Mouse (Mus musculus) heart, embryonic 13.5 days (tissue): ENCODE measurements around the gene Spry2. TPM values are rescaled to one million over a fixed set of nuclear protein-coding genes. Genes with fewer than 3 reads are reported as not detected.
A peak's percentile ranks its signal among the peaks of the same experiment; 100 is the strongest.

Source experiments
- ATAC-seq: fragments of 200-750 bp; cut with Nextera tagmentation; 2 replicates; pipeline ENCODE4 v1.8.0; 2017; ENCODE audit warnings: moderate TSS enrichment; ENCODE audit not compliant: insufficient number of reproducible peaks, low FRiP score, low TSS enrichment; ENCODE audit errors: extremely low read depth
- H3K27ac ChIP-seq: fragments of 300-500 bp; sonication (generic); replicated peaks from 2 replicates; pipeline ENCODE4 v1.5.1; 2015; ENCODE audit warnings: moderate library complexity, mild to moderate bottlenecking, inconsistent platforms
- H3K27me3 ChIP-seq: fragments of 300-500 bp; sonication (generic); replicated peaks from 2 replicates; pipeline ENCODE4 v1.6.1; 2015; ENCODE audit warnings: mild to moderate bottlenecking, inconsistent platforms
- H3K36me3 ChIP-seq: fragments of 300-500 bp; sonication (generic); 2 replicates; pipeline ENCODE4 v1.6.1; 2015; ENCODE audit warnings: mild to moderate bottlenecking, inconsistent platforms
- H3K4me1 ChIP-seq: fragments of 300-500 bp; sonication (generic); 2 replicates; pipeline ENCODE4 v1.6.1; 2015; ENCODE audit warnings: inconsistent platforms
- H3K4me2 ChIP-seq: fragments of 300-500 bp; sonication (generic); 2 replicates; pipeline ENCODE4 v1.6.1; 2015; ENCODE audit warnings: inconsistent platforms, mild to moderate bottlenecking, moderate library complexity
- H3K4me3 ChIP-seq: fragments of 300-500 bp; sonication (generic); 2 replicates; pipeline ENCODE4 v1.5.1; 2015; ENCODE audit warnings: moderate library complexity, mild to moderate bottlenecking, inconsistent platforms
- H3K9ac ChIP-seq: fragments of 300-500 bp; sonication (generic); 2 replicates; pipeline ENCODE4 v1.6.1; 2015; ENCODE audit warnings: inconsistent platforms, mild to moderate bottlenecking, moderate library complexity
- H3K9me3 ChIP-seq: fragments of 300-500 bp; sonication (generic); 2 replicates; pipeline ENCODE4 v1.6.1; 2016; ENCODE audit warnings: inconsistent platforms
- WGBS: fragments of 180-500 bp; shearing (Covaris S2); methylation state at CpG from one replicate; pipeline ENCODE4 v1.1.7; 2015; ENCODE audit warnings: mixed read lengths; 5-methylcytosine and 5-hydroxymethylcytosine counted together
- polyA plus RNA-seq: library from polyadenylated mRNA; unstranded; fragments of >200 nt; fragmentation: Nextera tagmentation; extraction: Ambion mirVana; gene quantifications from 2 replicates; pipeline ENCODE4 v1.2.1, GENCODE M21; 2015

Gene Spry2
- polyA plus RNA-seq, 1 experiment from 2014 or later: 51.3 TPM

- Histone ChIP-seq H3K4me2 (peak overlapping the region; percentile 7; the same call in 1 of the 2 replicates), H3K4me3 (no peak overlapping the region), H3K4me1 (peaks cover 32% of the 10 kb centered on the region), H3K36me3 (peaks cover 39% of the 10 kb centered on the region), H3K9me3 (no peaks in the 10 kb centered on the region), H3K27ac (peak overlapping the region; percentile 56), H3K27me3 (no peaks in the 10 kb centered on the region), H3K9ac (peak overlapping the region; percentile 12; the same call in 1 of the 2 replicates)
- 27% methylated on average over 5 of the region's 5 CpGs for WGBS
- ATAC-seq: no peak
These were observed 5.9 kb downstream of the Spry2 start for GRCm38 (mm10) chr14:105890516-105891231.

DNA sequence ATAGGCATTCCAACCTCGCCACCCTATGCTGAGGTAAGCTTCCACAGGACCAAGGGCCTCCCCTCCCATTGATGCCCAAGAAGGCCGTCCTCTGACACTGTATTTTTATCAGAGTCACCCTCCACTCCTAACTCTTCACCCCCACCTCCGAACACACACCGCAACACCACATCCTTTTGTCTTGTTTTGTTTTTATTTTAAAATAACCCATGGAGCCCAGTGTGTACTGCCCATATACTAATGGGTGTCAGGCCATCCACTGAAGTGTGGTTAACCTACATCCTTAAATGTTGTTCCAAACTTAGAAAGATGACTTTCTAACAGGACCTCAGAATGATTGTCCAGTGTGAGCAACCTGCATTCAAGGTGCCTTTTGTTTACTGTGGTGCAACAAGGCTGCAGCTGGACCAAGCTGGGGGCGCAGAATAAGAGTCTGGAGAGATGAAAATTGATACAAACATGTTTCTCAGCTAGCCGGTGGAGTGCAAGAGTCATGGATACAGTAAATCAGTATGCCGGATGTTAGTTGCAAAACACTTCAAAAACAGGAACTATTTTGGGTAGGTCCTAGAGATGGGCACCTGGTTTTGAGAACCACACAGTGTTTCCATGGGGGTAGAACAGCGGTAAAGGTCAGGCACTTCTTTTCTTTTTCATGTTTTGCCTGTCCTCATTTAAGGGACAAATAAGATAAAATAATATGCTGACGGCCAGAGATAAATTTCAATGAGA is 9.8 kb downstream of the Spry2 start:
- Histone ChIP-seq H3K27ac (no peak overlapping the region), H3K4me2 (no peak overlapping the region), H3K4me1 (peaks cover 21% of the 10 kb centered on the region), H3K9me3 (no peaks in the 10 kb centered on the region), H3K9ac (no peak overlapping the region), H3K36me3 (peaks cover 24% of the 10 kb centered on the region), H3K27me3 (no peaks in the 10 kb centered on the region), H3K4me3 (no peak overlapping the region)
- WGBS: 81% methylated on average over 9 of the region's 9 CpGs
- no peak for ATAC-seq

GRCm38 (mm10) chr14:105885249-105885648 is 11.4 kb downstream of the Spry2 start:
- Histone ChIP-seq H3K4me2 (no peak overlapping the region), H3K36me3 (peaks cover 9% of the 10 kb centered on the region; the same call in 1 of the 2 replicates), H3K4me3 (no peak overlapping the region), H3K9ac (no peak overlapping the region), H3K27ac (no peak overlapping the region), H3K9me3 (no peaks in the 10 kb centered on the region), H3K4me1 (peaks cover 5% of the 10 kb centered on the region), H3K27me3 (no peaks in the 10 kb centered on the region)
- WGBS: 59% methylated on average over 6 of the region's 6 CpGs
- no peak for ATAC-seq

GRCm38 (mm10) chr14:105883215-105883614 is 13.4 kb downstream of the Spry2 start:
- H3K4me3 ChIP-seq: no peak overlapping the region
- WGBS: 80% methylated on average over 6 of the region's 6 CpGs
- H3K27me3 ChIP-seq: no peaks in the 10 kb centered on the region
- ATAC-seq: no peak
- no peak overlapping the region for H3K4me2 ChIP-seq
- no peak overlapping the region for H3K9ac ChIP-seq
- no peaks in the 10 kb centered on the region; the same call in 1 of the 2 replicates for H3K36me3 ChIP-seq
- H3K27ac ChIP-seq: no peak overlapping the region
- H3K4me1 ChIP-seq: 0 out of 2 replicates have a peak, but pooled peaks cover 4% of the 10 kb centered on the region
- H3K9me3 ChIP-seq: no peaks in the 10 kb centered on the region

- 80% methylated on average over 10 of the region's 10 CpGs for WGBS
These were observed 18.3 kb downstream of the Spry2 start for GRCm38 (mm10) chr14:105878359-105878758.

DNA sequence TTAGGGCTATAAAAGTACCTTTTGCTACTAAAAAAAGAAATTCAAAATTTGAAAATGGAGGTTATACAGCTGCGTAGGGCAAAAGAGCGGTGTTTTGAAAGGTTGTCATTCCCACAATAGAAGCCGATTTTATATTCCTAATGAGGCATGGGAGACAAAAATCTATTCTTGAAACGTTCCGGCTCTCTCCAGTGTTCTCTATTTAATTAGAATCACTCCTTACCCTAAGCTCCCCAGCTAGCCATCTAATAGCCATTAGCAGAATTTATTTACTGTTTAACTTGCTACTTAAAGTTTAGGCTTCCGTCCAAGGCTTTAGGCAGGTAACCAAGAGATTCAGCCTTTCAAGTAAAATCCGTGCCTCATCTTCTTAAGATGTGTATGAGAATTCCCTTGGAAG is 20.2 kb downstream of the Spry2 start:
- Histone ChIP-seq H3K36me3 (no peaks in the 10 kb centered on the region), H3K9me3 (no peaks in the 10 kb centered on the region), H3K27ac (no peak overlapping the region), H3K9ac (no peak overlapping the region), H3K4me2 (no peak overlapping the region), H3K27me3 (no peaks in the 10 kb centered on the region), H3K4me1 (no peaks in the 10 kb centered on the region), H3K4me3 (no peak overlapping the region)
- ATAC-seq: no peak
- WGBS: 83% methylated on average over 7 of the region's 7 CpGs

More at GRCm38 (mm10) chr14:105878359-105878758, 18.3 kb downstream of the Spry2 start:
- Histone ChIP-seq H3K9me3 (no peaks in the 10 kb centered on the region), H3K27me3 (no peaks in the 10 kb centered on the region), H3K27ac (no peak overlapping the region), H3K9ac (no peak overlapping the region), H3K36me3 (no peaks in the 10 kb centered on the region), H3K4me2 (no peak overlapping the region), H3K4me1 (no peaks in the 10 kb centered on the region), H3K4me3 (no peak overlapping the region)
- no peak for ATAC-seq

DNA sequence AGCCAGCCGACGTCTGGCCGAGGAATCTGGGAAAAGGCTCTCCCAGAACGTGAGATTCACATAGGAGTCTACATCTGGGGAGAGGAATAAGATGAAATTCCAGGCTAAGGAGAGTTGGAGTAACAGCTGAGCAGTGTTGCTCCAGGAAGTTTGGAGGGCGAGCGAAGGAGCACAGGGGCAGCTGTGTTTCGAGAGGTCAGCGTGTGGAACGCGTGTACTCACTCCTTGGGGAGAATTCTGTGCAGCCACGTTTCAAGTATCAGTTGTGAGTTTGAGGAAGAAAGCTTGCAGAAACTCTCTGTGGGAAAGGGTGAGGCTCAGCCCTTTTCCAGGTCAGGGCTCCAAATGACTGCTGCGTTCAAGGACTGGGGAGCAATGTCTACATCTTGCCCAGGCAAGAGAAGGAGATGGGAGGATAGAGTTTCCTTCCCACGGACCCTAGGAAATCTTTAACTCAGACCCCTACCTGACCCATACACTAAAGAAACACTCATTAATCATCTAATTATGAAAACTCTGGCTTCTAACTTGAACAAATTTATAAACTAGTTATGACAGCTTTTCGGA is 26.2 kb downstream of the Spry2 start:
- H3K4me1 ChIP-seq: 0 out of 2 replicates have a peak, but pooled peaks cover 7% of the 10 kb centered on the region
- H3K9me3 ChIP-seq: no peaks in the 10 kb centered on the region
- H3K4me2 ChIP-seq: no peak overlapping the region
- H3K4me3 ChIP-seq: no peak overlapping the region
- no peak for ATAC-seq
- 65% methylated on average over 14 of the region's 14 CpGs for WGBS
- no peaks in the 10 kb centered on the region for H3K27me3 ChIP-seq
- H3K36me3 ChIP-seq: no peaks in the 10 kb centered on the region
- H3K27ac ChIP-seq: no peak overlapping the region
- no peak overlapping the region for H3K9ac ChIP-seq

DNA sequence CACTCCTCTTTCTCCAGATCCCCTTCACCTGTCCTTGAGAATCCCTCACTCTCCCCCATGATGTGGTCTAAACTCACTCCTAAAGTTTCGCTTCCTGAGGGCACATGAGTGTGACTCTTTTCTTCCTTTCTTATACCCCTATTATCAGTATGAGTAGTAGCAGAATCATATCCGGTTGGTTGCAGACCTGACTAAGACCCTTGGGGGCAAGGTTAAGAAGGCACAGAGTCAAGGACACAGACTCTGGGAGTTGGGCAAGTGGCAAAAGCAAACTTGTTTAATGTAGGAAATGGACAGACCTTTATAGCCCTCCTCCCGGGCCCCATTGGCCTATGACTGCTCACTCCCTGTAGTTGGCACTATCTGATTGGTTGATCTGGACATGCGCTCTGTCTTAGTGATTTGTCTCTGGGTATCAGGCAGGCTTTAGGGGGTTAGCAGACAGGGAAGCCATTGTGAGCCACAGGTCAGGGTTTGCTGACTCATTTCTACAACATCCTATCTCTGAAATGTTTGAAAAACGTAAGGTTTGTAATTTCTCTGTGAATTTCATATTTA is 31.2 kb downstream of the Spry2 start:
- Histone ChIP-seq H3K9me3 (no peaks in the 10 kb centered on the region), H3K27ac (no peak overlapping the region), H3K4me2 (no peak overlapping the region), H3K4me3 (no peak overlapping the region), H3K36me3 (no peaks in the 10 kb centered on the region), H3K4me1 (0 out of 2 replicates have a peak, but pooled peaks cover 8% of the 10 kb centered on the region), H3K27me3 (no peaks in the 10 kb centered on the region), H3K9ac (no peak overlapping the region)
- WGBS: 78% methylated on average over 5 of the region's 5 CpGs
- no peak for ATAC-seq

DNA sequence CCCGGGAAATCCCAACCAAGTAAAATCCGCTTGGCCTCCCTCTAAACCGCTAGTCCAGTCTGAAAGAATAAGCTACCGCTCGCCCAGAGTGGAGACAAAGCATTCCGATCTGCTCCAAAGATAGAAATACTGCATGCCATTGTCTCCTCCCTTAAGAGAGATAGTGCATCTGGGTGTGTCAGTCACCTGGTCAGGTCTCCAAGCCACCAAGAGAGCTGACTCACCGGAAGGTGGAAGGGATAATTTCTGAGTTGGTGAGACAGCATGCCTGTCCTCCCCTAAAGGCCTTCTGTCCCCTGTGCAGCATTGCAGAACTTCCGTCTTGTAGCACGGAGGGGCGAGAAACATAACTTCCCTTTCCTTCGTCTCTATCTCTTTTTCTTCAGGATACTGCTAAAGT is 34.4 kb downstream of the Spry2 start:
- WGBS: 50% methylated on average over 11 of the region's 11 CpGs
- Histone ChIP-seq H3K4me1 (0 out of 2 replicates have a peak, but pooled peaks cover 4% of the 10 kb centered on the region), H3K9ac (no peak overlapping the region), H3K4me3 (no peak overlapping the region), H3K36me3 (no peaks in the 10 kb centered on the region), H3K27ac (no peak overlapping the region), H3K27me3 (no peaks in the 10 kb centered on the region), H3K9me3 (no peaks in the 10 kb centered on the region), H3K4me2 (no peak overlapping the region)
- ATAC-seq: no peak

- no peak for ATAC-seq
- H3K4me3 ChIP-seq: no peak overlapping the region
- H3K36me3 ChIP-seq: no peaks in the 10 kb centered on the region
- no peak overlapping the region for H3K9ac ChIP-seq
- H3K9me3 ChIP-seq: no peaks in the 10 kb centered on the region
- 0 out of 2 replicates have a peak, but pooled peaks cover 4% of the 10 kb centered on the region for H3K4me1 ChIP-seq
- no peaks in the 10 kb centered on the region for H3K27me3 ChIP-seq
- WGBS: 43% methylated on average over 6 of the region's 6 CpGs
- H3K4me2 ChIP-seq: no peak overlapping the region
- no peak overlapping the region for H3K27ac ChIP-seq
These were observed 35.7 kb downstream of the Spry2 start for GRCm38 (mm10) chr14:105860920-105861319.

GRCm38 (mm10) chr14:105860276-105860675 is 36.3 kb downstream of the Spry2 start:
- Histone ChIP-seq H3K4me1 (0 out of 2 replicates have a peak, but pooled peaks cover 4% of the 10 kb centered on the region), H3K4me2 (no peak overlapping the region), H3K4me3 (no peak overlapping the region), H3K27ac (no peak overlapping the region), H3K9ac (no peak overlapping the region), H3K9me3 (no peaks in the 10 kb centered on the region), H3K27me3 (no peaks in the 10 kb centered on the region), H3K36me3 (no peaks in the 10 kb centered on the region)
- ATAC-seq: no peak
- 80% methylated on average over 4 of the region's 4 CpGs for WGBS
